Mouse (Mus musculus) neutrophil, adult 65 days (primary cell): ENCODE data around the gene Il10. TPM values are rescaled to one million over a fixed set of nuclear protein-coding genes. Genes with fewer than 3 reads are reported as not detected.

Experiments
- total RNA-seq: library from RNA; stranded (reverse); gene quantifications from 2 replicates; pipeline ENCODE4 v1.2.4, GENCODE M21; 2023

Gene Il10
- total RNA-seq: not detected in 2 replicates

DNA sequence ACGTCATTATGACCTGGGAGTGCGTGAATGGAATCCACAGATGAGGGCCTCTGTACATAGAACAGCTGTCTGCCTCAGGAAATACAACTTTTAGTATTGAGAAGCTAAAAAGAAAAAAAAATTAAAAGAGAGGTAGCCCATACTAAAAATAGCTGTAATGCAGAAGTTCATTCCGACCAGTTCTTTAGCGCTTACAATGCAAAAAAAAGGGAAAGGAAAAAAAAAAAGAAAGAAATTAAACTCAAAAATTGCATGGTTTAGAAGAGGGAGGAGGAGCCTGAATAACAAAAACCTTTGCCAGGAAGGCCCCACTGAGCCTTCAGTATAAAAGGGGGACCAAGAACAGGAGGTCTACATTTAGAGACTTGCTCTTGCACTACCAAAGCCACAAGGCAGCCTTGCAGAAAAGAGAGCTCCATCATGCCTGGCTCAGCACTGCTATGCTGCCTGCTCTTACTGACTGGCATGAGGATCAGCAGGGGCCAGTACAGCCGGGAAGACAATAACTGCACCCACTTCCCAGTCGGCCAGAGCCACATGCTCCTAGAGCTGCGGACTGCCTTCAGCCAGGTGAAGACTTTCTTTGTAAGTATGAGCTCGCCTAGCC is at the start of gene Il10:
Gene Il10 (plus strand): TSS at position 354 of the 607 bp plus-strand sequence.

Other genes with a start within 250 kb of the Il10 start
- gene Fcamr, start 218.9 kb upstream of the Il10 start, total RNA-seq: not detected in 2 replicates
- not detected in 2 replicates for gene Pigr, start 193.2 kb upstream of the Il10 start, total RNA-seq
- gene Fcmr, start 154.2 kb upstream of the Il10 start, total RNA-seq: 0.63 and 1.6 TPM in 2 replicates
- gene Il24, start 132.4 kb upstream of the Il10 start, total RNA-seq: not detected in 2 replicates
- not detected in 2 replicates for gene Il20, start 108.4 kb upstream of the Il10 start, total RNA-seq
- gene Il19, start 79.7 kb upstream of the Il10 start, total RNA-seq: not detected in 2 replicates
- 278 and 402 TPM in 2 replicates for gene Mapkapk2, start 78.0 kb downstream of the Il10 start, total RNA-seq
- gene Dyrk3, start 118.5 kb downstream of the Il10 start, total RNA-seq: 6.9 and 8.4 TPM in 2 replicates
- gene Eif2d, start 133.3 kb downstream of the Il10 start, total RNA-seq: 14.0 and 15.9 TPM in 2 replicates
- 170 and 177 TPM in 2 replicates for gene Rassf5, start 225.4 kb downstream of the Il10 start, total RNA-seq